Mouse (Mus musculus) kidney, adult 11 months (tissue): Measurements from ENCODE around the gene D10Wsu102e.
"Not testable (repeated sequence)": the region's sequence is repeated elsewhere in the genome, so short reads cannot be mapped to it uniquely, and the experiment has no call there.

Source experiments
- DNase-seq: peaks from one replicate; pipeline ENCODE4 v3.0.0; 2022

Gene D10Wsu102e

GRCm38 (mm10) chr10:83400896-83401295, 40.9 kb downstream of the D10Wsu102e start:
- DNase-seq = not testable (repeated sequence)

GRCm38 (mm10) chr10:83405031-83405430, 45.0 kb downstream of the D10Wsu102e start:
- peak; percentile 16 for DNase-seq

- DNase-seq = no peak
Observed at GRCm38 (mm10) chr10:83405711-83406110, 45.7 kb downstream of the D10Wsu102e start.

GRCm38 (mm10) chr10:83407141-83407540, 47.1 kb downstream of the D10Wsu102e start:
- no peak for DNase-seq

- not testable (repeated sequence) for DNase-seq
Observed at GRCm38 (mm10) chr10:83418466-83418865, 58.4 kb downstream of the D10Wsu102e start.

GRCm38 (mm10) chr10:83448582-83448981, 88.6 kb downstream of the D10Wsu102e start:
- DNase-seq = no peak

GRCm38 (mm10) chr10:83457531-83457930, 97.5 kb downstream of the D10Wsu102e start:
- no peak for DNase-seq

- no peak for DNase-seq
Observed at GRCm38 (mm10) chr10:83475226-83475625, 115.2 kb downstream of the D10Wsu102e start.

GRCm38 (mm10) chr10:83477286-83477685, 117.3 kb downstream of the D10Wsu102e start:
- no peak for DNase-seq

- no peak for DNase-seq
Observed at GRCm38 (mm10) chr10:83490506-83490905, 130.5 kb downstream of the D10Wsu102e start.

- DNase-seq = no peak
Observed at GRCm38 (mm10) chr10:83497321-83497720, 137.3 kb downstream of the D10Wsu102e start.

GRCm38 (mm10) chr10:83508962-83509660, 149.1 kb downstream of the D10Wsu102e start:
- DNase-seq = peak; percentile 24

- no peak for DNase-seq
Observed at GRCm38 (mm10) chr10:83511304-83511703, 151.3 kb downstream of the D10Wsu102e start.

- no peak for DNase-seq
Observed at GRCm38 (mm10) chr10:83513736-83514135, 153.7 kb downstream of the D10Wsu102e start.

GRCm38 (mm10) chr10:83520990-83521389, 161.0 kb downstream of the D10Wsu102e start:
- DNase-seq = no peak

GRCm38 (mm10) chr10:83524238-83524637, 164.2 kb downstream of the D10Wsu102e start:
- DNase-seq = not testable (repeated sequence)

GRCm38 (mm10) chr10:83530384-83530967, 170.5 kb downstream of the D10Wsu102e start:
- DNase-seq = no peak

- DNase-seq = peak; percentile 9
Observed at GRCm38 (mm10) chr10:83533258-83533909, 173.4 kb downstream of the D10Wsu102e start.

- peak; percentile 85 for DNase-seq
Observed at GRCm38 (mm10) chr10:83533910-83534283, 173.9 kb downstream of the D10Wsu102e start, which contains the start of gene Aldh1l2. Gene Aldh1l2, minus strand, starts transcription at chr10:83534140.

- no peak for DNase-seq
Observed at GRCm38 (mm10) chr10:83536436-83536835, 176.4 kb downstream of the D10Wsu102e start.
